Mouse (Mus musculus): ENCODE measurements around the gene Tle1. TPM values are rescaled to one million over a fixed set of nuclear protein-coding genes. Genes with fewer than 3 reads are reported as not detected.

Gene Tle1
- total and polyA plus RNA-seq, 2 experiments from 2014 or later, result 23.0 to 77.9 TPM

DNA sequence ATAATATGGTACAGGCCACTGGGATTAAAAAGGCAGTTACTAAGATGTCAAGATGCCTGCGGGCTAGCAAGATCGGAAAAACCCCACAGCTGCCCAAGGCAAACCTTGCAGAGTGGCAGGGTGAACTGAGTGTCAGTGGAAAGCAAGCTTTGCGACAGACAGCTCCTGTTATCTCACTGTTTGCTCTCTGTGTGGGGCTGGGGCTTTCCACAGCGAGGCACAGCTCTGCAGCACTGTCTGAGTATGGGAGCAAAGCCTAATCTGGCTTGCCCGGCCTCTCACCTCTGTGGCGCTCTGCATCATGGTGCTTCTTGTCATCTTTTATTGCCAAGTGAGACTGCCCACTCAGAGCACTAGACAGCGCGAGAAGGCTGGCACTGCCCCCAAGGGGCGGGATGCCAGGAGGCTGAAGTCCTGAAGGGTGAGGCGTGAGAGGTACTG lies 42.8 kb downstream of the Tle1 start:
- no peaks in the 10 kb centered on the region for H3K9me3 ChIP-seq (ENCODE audit: low read length)
- H3K27me3 ChIP-seq (ENCODE audit: insufficient read depth, low read length), result no peaks in the 10 kb centered on the region
- H3K36me3 ChIP-seq (ENCODE audit: insufficient read depth, low read length), result no peaks in the 10 kb centered on the region
- DNase-seq (ENCODE audit: low spot score), result peak; percentile 40
- TF ChIP-seq CTCF (IDR thresholded peaks at IDR 0.05), result peak; percentile 9; the same call in 1 of the 2 replicates
- ATAC-seq (ENCODE audit: low FRiP score), result no peak
- no peak overlapping the region for H3K27ac ChIP-seq (ENCODE audit: low read depth, low read length)
- H3K4me2 ChIP-seq (ENCODE audit: low read depth, low read length, poor library complexity, severe bottlenecking), result no peak overlapping the region
- 58% methylated on average over 10 of the region's 10 CpGs for WGBS
- H3K4me1 ChIP-seq (ENCODE audit: insufficient read depth, low read length), result no peaks in the 10 kb centered on the region
- no peak overlapping the region for H3K4me3 ChIP-seq (ENCODE audit: low read depth, low read length)
- no peak overlapping the region for H3K9ac ChIP-seq (replicated peaks; ENCODE audit: low read length, poor library complexity, severe bottlenecking)

DNA sequence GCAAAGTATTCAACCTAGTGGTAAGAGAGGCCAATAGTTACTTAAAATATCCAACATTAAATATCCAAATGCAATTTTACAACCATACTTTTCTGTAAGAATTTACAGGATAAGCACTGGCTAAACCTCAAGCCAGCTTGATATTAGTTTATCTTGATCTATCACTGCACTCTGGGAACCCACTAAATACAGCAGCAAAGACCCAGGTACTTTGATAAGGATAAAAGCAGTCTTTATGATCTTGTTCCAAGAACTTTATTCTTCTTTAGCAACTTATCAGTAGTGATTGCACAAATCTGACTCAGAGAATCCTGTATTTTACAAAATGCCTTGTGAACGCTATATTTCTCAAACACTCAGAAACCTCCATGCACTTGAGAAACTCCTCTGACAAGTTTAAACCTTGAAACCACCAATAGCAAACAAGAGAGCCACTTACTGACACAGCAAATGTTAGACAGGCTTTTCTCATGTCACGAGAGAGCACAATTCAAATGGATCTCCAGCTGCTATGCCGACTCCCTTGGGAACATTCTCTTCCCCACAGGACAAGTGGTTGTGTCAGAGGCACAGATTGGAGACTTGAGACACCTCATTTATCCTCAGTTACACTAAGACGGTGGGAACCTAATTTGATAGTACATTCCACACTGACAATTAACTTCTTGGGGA lies 50.1 kb downstream of the Tle1 start:
- no peak for DNase-seq (ENCODE audit: low spot score)
- no peaks in the 10 kb centered on the region for H3K4me1 ChIP-seq (ENCODE audit: insufficient read depth, low read length)
- no peak for ATAC-seq (ENCODE audit: low FRiP score)
- no peak overlapping the region for H3K4me2 ChIP-seq (ENCODE audit: low read depth, low read length, poor library complexity, severe bottlenecking)
- no peak for TF ChIP-seq CTCF (IDR thresholded peaks at IDR 0.05)
- H3K9ac ChIP-seq (replicated peaks; ENCODE audit: low read length, poor library complexity, severe bottlenecking), result no peak overlapping the region
- no peak overlapping the region for H3K4me3 ChIP-seq (ENCODE audit: low read depth, low read length)
- 58% methylated on average over 4 of the region's 4 CpGs for whole genome bisulfite sequencing
- H3K27me3 ChIP-seq (ENCODE audit: insufficient read depth, low read length), result no peaks in the 10 kb centered on the region
- no peaks in the 10 kb centered on the region for H3K36me3 ChIP-seq (ENCODE audit: insufficient read depth, low read length)
- H3K9me3 ChIP-seq (ENCODE audit: low read length), result no peaks in the 10 kb centered on the region
- H3K27ac ChIP-seq (ENCODE audit: low read depth, low read length), result no peak overlapping the region

DNA sequence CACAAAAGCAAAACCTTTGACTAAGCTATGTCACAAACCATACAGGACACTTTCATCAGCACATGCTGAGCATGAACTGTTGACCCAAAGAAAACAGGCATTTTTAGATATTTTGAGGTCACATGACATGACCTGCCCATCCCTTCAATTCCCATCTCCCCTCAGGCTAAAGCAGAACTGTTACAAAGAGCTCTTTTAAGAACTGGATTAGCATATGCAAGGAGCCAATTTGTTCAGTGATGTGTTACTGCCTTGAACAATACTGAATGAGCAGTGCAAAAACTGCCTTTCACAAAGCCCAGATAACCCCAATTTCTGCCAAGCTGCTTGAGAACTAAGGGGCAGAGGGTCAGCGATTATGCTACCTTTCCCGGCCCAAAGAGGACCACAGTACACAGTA lies 54.7 kb downstream of the Tle1 start:
- no peak for TF ChIP-seq CTCF (IDR thresholded peaks at IDR 0.05)
- WGBS, result 18% methylated on average over 2 of the region's 2 CpGs
- peak; percentile 24 for DNase-seq (ENCODE audit: low spot score)
- no peak overlapping the region for H3K4me2 ChIP-seq (ENCODE audit: low read depth, low read length, poor library complexity, severe bottlenecking)
- no peak for ATAC-seq (ENCODE audit: low FRiP score)
- H3K9me3 ChIP-seq (ENCODE audit: low read length), result no peaks in the 10 kb centered on the region
- H3K4me1 ChIP-seq (ENCODE audit: insufficient read depth, low read length), result no peaks in the 10 kb centered on the region
- no peak overlapping the region for H3K9ac ChIP-seq (replicated peaks; ENCODE audit: low read length, poor library complexity, severe bottlenecking)
- no peaks in the 10 kb centered on the region for H3K27me3 ChIP-seq (ENCODE audit: insufficient read depth, low read length)
- no peak overlapping the region for H3K27ac ChIP-seq (ENCODE audit: low read depth, low read length)
- no peaks in the 10 kb centered on the region for H3K36me3 ChIP-seq (ENCODE audit: insufficient read depth, low read length)
- no peak overlapping the region for H3K4me3 ChIP-seq (ENCODE audit: low read depth, low read length)

DNA sequence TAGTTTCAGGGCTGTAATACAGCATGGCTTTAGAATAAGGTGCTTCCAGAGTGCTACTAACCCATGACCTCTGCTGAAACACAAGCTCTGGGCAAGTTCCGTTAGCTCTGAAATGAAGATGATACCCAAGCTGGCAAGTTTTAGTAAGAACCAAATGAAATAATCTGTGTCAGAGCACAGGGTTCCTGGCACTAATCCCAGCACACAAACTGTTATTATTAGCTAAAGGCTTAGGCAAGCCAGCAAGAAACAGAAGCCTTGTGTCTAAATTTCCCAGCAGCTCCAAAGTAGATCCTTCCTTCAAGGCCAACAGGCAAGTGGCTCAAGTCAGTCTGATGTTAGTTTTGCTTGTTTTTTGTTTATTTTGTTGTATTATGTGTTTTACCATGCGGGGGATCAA lies 56.2 kb downstream of the Tle1 start:
- no peak for TF ChIP-seq CTCF (IDR thresholded peaks at IDR 0.05)
- no peak overlapping the region for H3K27ac ChIP-seq (ENCODE audit: low read depth, low read length)
- WGBS, result 80% methylated on average over 2 of the region's 2 CpGs
- H3K9me3 ChIP-seq (ENCODE audit: low read length), result no peaks in the 10 kb centered on the region
- H3K36me3 ChIP-seq (ENCODE audit: insufficient read depth, low read length), result peaks cover 2% of the 10 kb centered on the region; the same call in 1 of the 2 replicates
- no peak overlapping the region for H3K4me2 ChIP-seq (ENCODE audit: low read depth, low read length, poor library complexity, severe bottlenecking)
- no peaks in the 10 kb centered on the region for H3K27me3 ChIP-seq (ENCODE audit: insufficient read depth, low read length)
- H3K9ac ChIP-seq (replicated peaks; ENCODE audit: low read length, poor library complexity, severe bottlenecking), result no peak overlapping the region
- no peaks in the 10 kb centered on the region for H3K4me1 ChIP-seq (ENCODE audit: insufficient read depth, low read length)
- no peak overlapping the region for H3K4me3 ChIP-seq (ENCODE audit: low read depth, low read length)
- ATAC-seq (ENCODE audit: low FRiP score) (no peak), DNase-seq (ENCODE audit: low spot score) (no peak)

DNA sequence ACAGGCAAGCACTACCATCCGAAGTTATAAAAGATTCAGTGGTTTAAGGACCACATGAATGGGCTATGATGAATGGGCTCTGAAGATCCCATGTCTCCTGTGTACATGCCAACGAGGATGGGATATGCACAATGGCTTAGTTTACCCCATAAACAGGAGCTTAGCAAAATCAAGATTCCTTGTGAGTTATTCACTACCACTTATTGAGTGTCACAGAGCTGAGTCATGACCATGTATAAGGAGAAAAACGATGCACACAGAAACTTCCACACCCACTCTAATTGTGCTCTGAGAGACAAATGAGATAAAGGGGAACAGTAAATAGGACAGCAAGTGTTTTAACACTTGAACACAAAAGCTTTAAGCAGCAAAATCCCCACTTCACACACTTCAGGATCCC lies 60.0 kb downstream of the Tle1 start:
- 79% methylated on average over 3 of the region's 3 CpGs for WGBS
- ATAC-seq (ENCODE audit: low FRiP score), result no peak
- H3K4me1 ChIP-seq (ENCODE audit: insufficient read depth, low read length), result no peaks in the 10 kb centered on the region

DNA sequence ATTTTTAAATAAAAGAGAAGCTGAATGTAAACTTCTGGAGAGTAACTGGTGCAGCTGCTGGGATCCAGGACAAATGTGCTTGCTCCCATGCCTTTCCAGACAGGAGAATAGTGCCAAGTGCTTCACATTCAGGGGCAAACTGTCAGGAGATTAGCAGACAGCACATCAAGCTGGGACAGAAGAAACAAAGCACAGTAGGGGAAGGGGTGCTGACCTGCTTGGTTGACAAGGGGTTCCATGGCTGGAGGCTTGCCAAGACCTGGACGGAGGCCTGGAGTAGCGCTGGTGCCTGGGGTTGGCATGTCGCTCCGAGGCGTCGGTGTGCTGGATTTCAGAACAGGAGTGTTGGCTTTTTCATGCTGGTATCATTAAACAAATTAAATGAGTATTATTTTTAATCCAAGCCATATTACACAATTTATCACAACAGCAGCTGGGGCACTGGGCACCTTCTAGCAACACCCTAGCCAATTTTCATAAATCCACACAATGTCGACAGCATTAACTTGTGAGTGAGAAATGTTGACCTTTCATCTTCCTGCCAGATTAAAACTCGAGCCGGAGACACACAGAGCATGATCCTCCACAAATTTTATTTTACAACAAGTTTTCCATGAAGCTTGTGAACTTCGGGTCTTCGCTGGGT lies 61.1 kb downstream of the Tle1 start:
- Histone ChIP-seq H3K9me3 (ENCODE audit: low read length) (no peaks in the 10 kb centered on the region), H3K27ac (ENCODE audit: low read depth, low read length) (no peak overlapping the region), H3K4me1 (ENCODE audit: insufficient read depth, low read length) (no peaks in the 10 kb centered on the region), H3K4me3 (ENCODE audit: low read depth, low read length) (no peak overlapping the region), H3K36me3 (ENCODE audit: insufficient read depth, low read length) (peaks cover 6% of the 10 kb centered on the region; the same call in 1 of the 2 replicates), H3K9ac (replicated peaks; ENCODE audit: low read length, poor library complexity, severe bottlenecking) (no peak overlapping the region), H3K4me2 (ENCODE audit: low read depth, low read length, poor library complexity, severe bottlenecking) (no peak overlapping the region), H3K27me3 (ENCODE audit: insufficient read depth, low read length) (no peaks in the 10 kb centered on the region)
- WGBS, result 64% methylated on average over 11 of the region's 11 CpGs
- no peak for ATAC-seq (ENCODE audit: low FRiP score)
- no peak for TF ChIP-seq CTCF (IDR thresholded peaks at IDR 0.05)
- DNase-seq (ENCODE audit: low spot score), result peak; percentile 71

More for the DNA sequence above, 60.0 kb downstream of the Tle1 start:
- TF ChIP-seq CTCF (IDR thresholded peaks at IDR 0.05), result no peak
- Histone ChIP-seq H3K36me3 (ENCODE audit: insufficient read depth, low read length) (peaks cover 6% of the 10 kb centered on the region; the same call in 1 of the 2 replicates), H3K9me3 (ENCODE audit: low read length) (no peaks in the 10 kb centered on the region), H3K4me2 (ENCODE audit: low read depth, low read length, poor library complexity, severe bottlenecking) (no peak overlapping the region), H3K27ac (ENCODE audit: low read depth, low read length) (no peak overlapping the region), H3K4me3 (ENCODE audit: low read depth, low read length) (no peak overlapping the region), H3K27me3 (ENCODE audit: insufficient read depth, low read length) (no peaks in the 10 kb centered on the region), H3K9ac (replicated peaks; ENCODE audit: low read length, poor library complexity, severe bottlenecking) (no peak overlapping the region)
- no peak for DNase-seq (ENCODE audit: low spot score)
